Mouse (Mus musculus) hindbrain, embryonic 12.5 days (tissue): Measurements from ENCODE around the gene Olfr316. TPM values are rescaled to one million over a fixed set of nuclear protein-coding genes. Genes with fewer than 3 reads are reported as not detected.

ENCODE experiments used
- polyA plus RNA-seq: library from polyadenylated mRNA; unstranded; fragments of >200 nt; fragmentation: Nextera tagmentation; extraction: Ambion mirVana; gene quantifications from 2 replicates; pipeline ENCODE4 v1.2.1, GENCODE M21; 2016

Olfr316 gene
- polyA plus RNA-seq, 1 experiment from 2014 or later = not detected

Other genes with a start within 250 kb of the Olfr316 start
- gene Olfr330, start 217.9 kb upstream of the Olfr316 start, polyA plus RNA-seq = not detected in 2 replicates
- gene Olfr329-ps, start 206.3 kb upstream of the Olfr316 start, polyA plus RNA-seq = not detected in 2 replicates
- not detected in 2 replicates for gene Olfr328, start 197.1 kb upstream of the Olfr316 start, polyA plus RNA-seq
- not detected in 2 replicates for gene Olfr224, start 182.2 kb upstream of the Olfr316 start, polyA plus RNA-seq
- not detected in 2 replicates for gene Olfr325, start 175.0 kb upstream of the Olfr316 start, polyA plus RNA-seq
- not detected in 2 replicates for gene Olfr324, start 157.6 kb upstream of the Olfr316 start, polyA plus RNA-seq
- gene 2210407C18Rik, start 136.7 kb upstream of the Olfr316 start, polyA plus RNA-seq = not detected in 2 replicates
- not detected in 2 replicates for gene Olfr323, start 122.2 kb upstream of the Olfr316 start, polyA plus RNA-seq
- gene Trim58, start 112.3 kb upstream of the Olfr316 start, polyA plus RNA-seq = 0.51 and 0.53 TPM in 2 replicates
- gene Olfr322, start 94.0 kb upstream of the Olfr316 start, polyA plus RNA-seq = not detected in 2 replicates
- gene Olfr320, start 71.6 kb upstream of the Olfr316 start, polyA plus RNA-seq = not detected in 2 replicates
- gene Olfr319, start 53.6 kb upstream of the Olfr316 start, polyA plus RNA-seq = not detected in 2 replicates
- gene Olfr318, start 28.7 kb upstream of the Olfr316 start, polyA plus RNA-seq = not detected in 2 replicates
- gene Olfr317, start 13.5 kb upstream of the Olfr316 start, polyA plus RNA-seq = 0.10 and 0.12 TPM in 2 replicates
- gene Olfr315, start 20.5 kb downstream of the Olfr316 start, polyA plus RNA-seq = not detected in 2 replicates
- not detected in 2 replicates for gene Olfr314, start 30.2 kb downstream of the Olfr316 start, polyA plus RNA-seq
- gene Fam183b, start 49.2 kb downstream of the Olfr316 start, polyA plus RNA-seq = 7.0 and 10.4 TPM in 2 replicates
- gene Olfr313, start 62.3 kb downstream of the Olfr316 start, polyA plus RNA-seq = not detected in 2 replicates
- not detected in 2 replicates for gene Olfr312, start 76.5 kb downstream of the Olfr316 start, polyA plus RNA-seq
- not detected in 2 replicates for gene Olfr311, start 86.5 kb downstream of the Olfr316 start, polyA plus RNA-seq
- gene Gm12258, start 94.4 kb downstream of the Olfr316 start, polyA plus RNA-seq = 18.3 and 19.1 TPM in 2 replicates
- gene 2810021J22Rik, start 114.5 kb downstream of the Olfr316 start, polyA plus RNA-seq = 10.2 and 12.0 TPM in 2 replicates
- 4.9 and 7.0 TPM in 2 replicates for gene Zfp39, start 151.5 kb downstream of the Olfr316 start, polyA plus RNA-seq
- not detected in 2 replicates for gene Btnl10, start 165.2 kb downstream of the Olfr316 start, polyA plus RNA-seq
- gene Rnf187, start 186.2 kb downstream of the Olfr316 start, polyA plus RNA-seq = 498 and 513 TPM in 2 replicates
- gene Hist3h2ba, start 196.2 kb downstream of the Olfr316 start, polyA plus RNA-seq = 149 and 154 TPM in 2 replicates
- gene Hist3h2a, start 202.0 kb downstream of the Olfr316 start, polyA plus RNA-seq = 90.1 and 95.9 TPM in 2 replicates
- 1.2 and 1.5 TPM in 2 replicates for gene Trim17, start 202.0 kb downstream of the Olfr316 start, polyA plus RNA-seq
- gene Trim11, start 225.4 kb downstream of the Olfr316 start, polyA plus RNA-seq = 19.3 and 19.5 TPM in 2 replicates